Mouse (Mus musculus) heart, embryonic 10.5 days (tissue): ENCODE measurements around the gene Lsg1. TPM values are rescaled to one million over a fixed set of nuclear protein-coding genes. Genes with fewer than 3 reads are reported as not detected.

Experiments used
- DNase-seq: peaks from one replicate; pipeline ENCODE4 v3.0.0-alpha.2; 2017; ENCODE audit warnings: low spot score
- H3K27ac ChIP-seq: fragments of 300-500 bp; sonication (generic); 2 replicates; pipeline ENCODE4 v1.5.1; 2016; ENCODE audit warnings: mild to moderate bottlenecking
- H3K27me3 ChIP-seq: fragments of 300-500 bp; sonication (generic); 2 replicates; pipeline ENCODE4 v1.6.1; 2016; ENCODE audit warnings: mild to moderate bottlenecking; ENCODE audit not compliant: poor library complexity, insufficient read depth, severe bottlenecking
- H3K36me3 ChIP-seq: fragments of 300-500 bp; sonication (generic); 2 replicates; pipeline ENCODE4 v1.6.1; 2016; ENCODE audit warnings: mild to moderate bottlenecking, moderate library complexity
- H3K4me1 ChIP-seq: fragments of 300-500 bp; sonication (generic); 2 replicates; pipeline ENCODE4 v1.6.1; 2016; ENCODE audit warnings: mild to moderate bottlenecking
- H3K4me3 ChIP-seq: fragments of 300-500 bp; sonication (generic); 2 replicates; pipeline ENCODE4 v1.5.1; 2016; ENCODE audit warnings: mild to moderate bottlenecking, moderate library complexity
- H3K9me3 ChIP-seq: fragments of 300-500 bp; sonication (generic); 2 replicates; pipeline ENCODE4 v1.6.1; 2016; ENCODE audit warnings: mild to moderate bottlenecking, moderate library complexity
- WGBS: fragments of 180-500 bp; shearing (Covaris S2); methylation state at CpG from one replicate; pipeline ENCODE4 v1.1.7; 2016; 5-methylcytosine and 5-hydroxymethylcytosine counted together
- polyA plus RNA-seq: library from polyadenylated mRNA; unstranded; fragments of >200 nt; fragmentation: Nextera tagmentation; extraction: Ambion mirVana; gene quantifications from 2 replicates; pipeline ENCODE4 v1.2.1, GENCODE M21; 2016

Gene Lsg1
- polyA plus RNA-seq: 48.6 and 61.8 TPM in 2 replicates

DNA sequence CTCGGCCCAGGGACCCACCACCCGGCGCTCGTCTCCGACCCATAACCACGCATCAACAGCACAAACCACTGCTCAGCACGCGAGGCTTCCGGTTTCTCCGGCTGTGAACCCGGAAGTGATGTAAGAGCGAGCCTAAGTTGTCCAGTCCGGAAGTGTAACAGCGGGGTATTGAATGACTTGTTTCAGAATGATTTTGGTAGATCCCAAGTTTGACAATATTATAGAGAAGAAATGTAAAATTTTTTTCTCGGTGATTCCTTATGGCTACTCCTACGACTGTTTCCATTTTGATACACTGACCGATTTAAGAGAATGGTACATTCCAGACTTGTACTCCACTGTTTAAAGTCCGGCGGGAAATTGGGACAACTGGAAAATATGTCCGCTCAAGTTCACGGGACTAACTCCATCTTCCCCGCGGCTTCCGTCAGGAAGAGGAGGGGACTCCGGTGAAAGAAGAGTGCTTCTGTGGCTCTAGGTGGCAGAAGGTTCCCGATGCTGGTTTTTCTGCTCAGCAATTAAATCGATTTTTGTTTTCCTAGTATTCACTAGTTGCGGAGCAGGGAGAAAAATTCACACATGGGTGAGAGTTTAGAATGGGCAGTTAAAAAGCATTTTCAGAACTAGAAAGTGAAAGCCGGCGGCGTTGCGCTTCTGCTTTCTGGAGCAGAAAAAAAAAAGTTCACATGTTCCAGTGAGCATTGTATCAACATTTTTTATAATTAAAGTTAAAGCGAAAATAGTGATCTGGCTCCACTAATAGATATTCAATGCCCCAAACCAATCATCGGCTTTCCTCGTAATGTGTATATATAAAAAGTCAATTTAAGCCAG is at the start of gene Lsg1:
Lsg1 (minus strand) TSS at position 99 of the 834 bp plus-strand sequence.
- H3K36me3 ChIP-seq: peaks cover 31% of the 10 kb centered on the region
- no peaks in the 10 kb centered on the region for H3K27me3 ChIP-seq
- peak; percentile 94 for DNase-seq
- H3K27ac ChIP-seq: peak within 1 kb of the TSS; percentile 91
- H3K4me1 ChIP-seq: 0 out of 2 replicates have a peak, but pooled peaks cover 7% of the 10 kb centered on the region
- H3K4me3 ChIP-seq: peak within 1 kb of the TSS; percentile 87
- H3K9me3 ChIP-seq: no peaks in the 10 kb centered on the region
- WGBS: 4% methylated on average over 35 of the region's 35 CpGs

DNA sequence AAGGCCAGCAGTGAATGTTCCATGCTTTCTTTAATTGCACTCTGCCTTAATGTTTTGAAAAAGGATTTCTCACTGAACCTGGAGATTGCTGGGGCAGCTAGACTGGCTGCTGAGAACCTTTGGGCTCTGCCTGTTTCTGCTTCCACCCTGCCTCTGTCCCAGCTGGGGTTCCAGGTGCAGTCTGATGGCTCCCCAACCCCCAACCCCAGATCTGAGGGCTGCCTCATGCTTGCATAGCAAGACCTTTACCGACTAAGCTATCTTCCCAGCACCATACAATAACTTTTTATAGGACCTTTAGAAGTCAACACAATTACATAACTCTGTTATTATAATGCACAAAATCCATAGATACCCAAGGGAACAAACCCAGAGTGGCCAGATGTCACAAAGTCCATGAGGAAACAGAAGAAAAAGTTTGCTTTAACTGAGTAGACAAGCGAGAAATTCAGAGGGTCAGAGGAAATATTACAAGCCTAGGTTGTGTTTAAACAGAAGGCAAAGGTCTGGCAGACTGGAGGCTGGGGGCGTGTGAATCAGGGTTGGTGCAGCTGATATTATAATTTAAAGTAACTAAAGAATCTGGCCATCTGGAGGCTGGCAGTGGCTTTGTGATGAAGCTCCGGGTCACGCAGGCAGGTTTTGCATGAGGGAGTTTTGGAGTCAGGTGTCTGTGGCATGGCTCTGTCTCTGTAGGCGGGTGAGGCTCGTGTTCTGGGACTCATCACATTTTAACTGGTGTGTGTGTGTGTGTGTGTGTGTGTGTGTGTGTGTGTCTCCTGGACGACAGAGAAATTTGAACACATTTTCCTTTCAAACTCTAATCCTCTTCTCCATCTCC is 46.7 kb upstream of the Lsg1 start:
- Histone ChIP-seq H3K4me3 (no peak overlapping the region), H3K9me3 (no peaks in the 10 kb centered on the region), H3K4me1 (no peaks in the 10 kb centered on the region), H3K27ac (no peak overlapping the region), H3K27me3 (no peaks in the 10 kb centered on the region), H3K36me3 (no peaks in the 10 kb centered on the region)
- DNase-seq: no peak
- WGBS: 68% methylated on average over 8 of the region's 8 CpGs

DNA sequence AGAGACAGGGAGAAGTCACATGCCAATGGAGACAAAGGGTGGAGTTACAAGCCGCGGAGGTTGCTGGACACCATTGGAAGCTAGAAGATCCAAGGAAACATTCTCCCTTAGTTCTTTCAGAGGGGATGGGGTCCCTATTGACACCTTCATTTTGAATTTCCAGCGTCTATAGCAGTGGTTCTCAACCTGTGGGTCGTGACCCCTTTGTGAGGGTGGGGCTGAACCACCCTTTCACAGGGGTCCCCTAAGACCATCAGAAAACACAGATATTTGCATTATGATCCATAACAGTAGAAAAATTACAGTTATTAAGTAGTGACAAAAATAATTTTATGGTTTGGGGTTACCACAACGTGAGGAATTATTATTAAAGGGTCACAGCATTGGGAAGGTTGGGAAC is 42.1 kb upstream of the Lsg1 start:
- WGBS: 85% methylated on average over 5 of the region's 5 CpGs
- no peaks in the 10 kb centered on the region for H3K36me3 ChIP-seq
- no peaks in the 10 kb centered on the region for H3K9me3 ChIP-seq
- H3K27ac ChIP-seq: no peak overlapping the region
- DNase-seq: no peak
- no peak overlapping the region for H3K4me3 ChIP-seq
- H3K4me1 ChIP-seq: peaks cover 7% of the 10 kb centered on the region
- H3K27me3 ChIP-seq: no peaks in the 10 kb centered on the region

DNA sequence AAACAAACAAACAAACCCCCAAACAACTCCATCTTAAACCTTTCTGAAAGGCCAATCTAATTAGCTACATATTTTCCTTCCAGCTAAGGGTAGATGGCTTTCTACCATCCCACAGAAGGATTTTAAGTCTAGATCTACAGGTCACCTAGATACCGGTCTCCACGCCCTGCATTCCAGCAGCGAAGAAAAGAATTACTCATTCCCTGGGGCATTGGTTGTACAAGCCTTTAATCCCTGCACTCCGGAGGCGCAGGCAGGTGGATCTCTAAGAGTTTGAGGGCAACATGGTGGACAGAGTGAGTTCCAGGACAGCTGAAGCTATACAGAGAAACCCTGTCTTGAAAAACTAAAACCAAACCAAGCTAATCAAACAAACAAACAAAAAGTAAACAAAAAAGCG is 41.0 kb upstream of the Lsg1 start:
- H3K27ac ChIP-seq: no peak overlapping the region
- 61% methylated on average over 6 of the region's 6 CpGs for WGBS
- no peaks in the 10 kb centered on the region for H3K9me3 ChIP-seq
- no peak overlapping the region for H3K4me3 ChIP-seq
- no peak for DNase-seq
- H3K36me3 ChIP-seq: no peaks in the 10 kb centered on the region
- H3K27me3 ChIP-seq: no peaks in the 10 kb centered on the region
- peaks cover 7% of the 10 kb centered on the region for H3K4me1 ChIP-seq

DNA sequence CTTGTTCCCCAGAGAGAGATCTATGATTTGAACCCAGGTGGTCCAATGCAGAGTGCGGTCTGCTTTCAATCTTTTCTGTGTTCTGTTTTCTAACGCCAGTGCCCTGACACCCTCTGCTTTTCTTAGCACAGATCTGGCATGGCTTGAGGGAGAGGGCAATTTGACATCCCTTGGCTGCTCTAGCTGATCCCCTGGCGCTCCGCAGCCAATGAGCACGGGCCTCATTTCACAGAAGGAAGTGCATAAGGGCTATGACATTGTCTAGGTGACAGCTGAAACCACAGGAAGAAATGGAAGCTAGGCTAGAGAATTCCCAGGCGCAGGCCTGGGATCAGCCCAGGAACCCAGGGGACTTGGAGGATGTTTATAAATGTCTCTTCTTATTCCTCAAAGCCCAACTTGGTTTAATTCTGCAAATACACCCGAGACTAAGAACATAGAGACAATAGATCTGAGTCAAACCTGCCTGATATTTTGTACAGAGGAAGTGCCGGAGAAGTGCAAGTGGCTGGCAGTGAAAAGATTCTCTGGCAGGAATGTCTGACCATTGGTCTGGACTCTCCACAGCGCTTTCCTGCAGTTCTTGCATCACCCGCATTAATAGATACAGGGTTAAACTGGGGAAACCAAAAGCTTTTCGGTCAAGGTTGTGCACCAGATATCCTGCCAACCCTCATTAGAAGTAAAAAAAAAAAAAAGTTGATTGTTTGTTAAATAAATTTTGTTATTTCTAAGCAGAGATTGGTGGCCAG is 40.4 kb upstream of the Lsg1 start:
- Histone ChIP-seq H3K4me1 (peaks cover 7% of the 10 kb centered on the region), H3K36me3 (no peaks in the 10 kb centered on the region), H3K27me3 (no peaks in the 10 kb centered on the region), H3K4me3 (no peak overlapping the region), H3K9me3 (no peaks in the 10 kb centered on the region), H3K27ac (no peak overlapping the region; the same call in 1 of the 2 replicates)
- WGBS: 56% methylated on average over 11 of the region's 11 CpGs
- peak; percentile 78 for DNase-seq

DNA sequence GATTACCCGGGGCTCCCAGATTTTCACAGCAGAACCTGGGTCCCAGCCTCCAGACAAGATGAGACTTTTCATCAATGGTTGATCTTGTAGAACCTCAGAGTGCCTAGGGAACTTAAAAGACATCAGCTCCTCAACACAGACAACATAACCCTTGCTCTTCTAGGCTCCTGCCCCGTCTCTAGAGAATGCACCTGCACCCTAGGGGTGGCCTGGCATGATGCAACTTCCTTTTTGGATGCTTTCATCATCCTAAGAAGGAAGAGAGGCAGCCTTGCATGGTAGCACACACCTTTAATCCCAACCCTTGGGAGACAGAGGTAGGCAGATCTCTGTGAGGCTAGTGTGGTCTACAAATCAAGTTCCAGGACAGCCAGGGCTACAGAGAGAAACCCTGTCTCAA is 37.2 kb upstream of the Lsg1 start:
- H3K27ac ChIP-seq: no peak overlapping the region
- H3K27me3 ChIP-seq: no peaks in the 10 kb centered on the region
- peaks cover 7% of the 10 kb centered on the region for H3K4me1 ChIP-seq
- H3K4me3 ChIP-seq: no peak overlapping the region
- H3K9me3 ChIP-seq: no peaks in the 10 kb centered on the region
- H3K36me3 ChIP-seq: no peaks in the 10 kb centered on the region
- WGBS: 65% methylated on average over 2 of the region's 2 CpGs
- no peak for DNase-seq

DNA sequence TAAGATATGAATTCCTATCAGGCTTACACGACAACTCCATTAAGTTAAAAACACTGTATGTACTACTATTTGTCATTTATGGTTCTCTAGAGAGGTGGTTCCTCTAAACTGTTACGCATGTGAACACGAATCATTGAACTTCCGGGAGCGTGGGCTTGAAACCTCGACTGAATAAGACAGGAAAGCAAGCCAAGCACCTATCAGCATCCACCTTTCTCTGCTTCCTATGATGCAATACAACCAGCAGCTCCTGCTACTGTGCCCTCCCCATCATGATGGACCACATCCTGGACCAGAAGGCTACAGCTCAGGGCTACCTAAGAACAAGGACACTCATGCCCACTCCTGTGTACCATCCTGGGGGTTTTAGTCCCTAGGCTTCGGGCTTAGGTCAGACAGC is 36.3 kb upstream of the Lsg1 start:
- Histone ChIP-seq H3K9me3 (no peaks in the 10 kb centered on the region), H3K4me3 (no peak overlapping the region), H3K36me3 (no peaks in the 10 kb centered on the region), H3K27ac (no peak overlapping the region), H3K27me3 (no peaks in the 10 kb centered on the region), H3K4me1 (peaks cover 7% of the 10 kb centered on the region)
- 79% methylated on average over 7 of the region's 7 CpGs for WGBS
- no peak for DNase-seq

DNA sequence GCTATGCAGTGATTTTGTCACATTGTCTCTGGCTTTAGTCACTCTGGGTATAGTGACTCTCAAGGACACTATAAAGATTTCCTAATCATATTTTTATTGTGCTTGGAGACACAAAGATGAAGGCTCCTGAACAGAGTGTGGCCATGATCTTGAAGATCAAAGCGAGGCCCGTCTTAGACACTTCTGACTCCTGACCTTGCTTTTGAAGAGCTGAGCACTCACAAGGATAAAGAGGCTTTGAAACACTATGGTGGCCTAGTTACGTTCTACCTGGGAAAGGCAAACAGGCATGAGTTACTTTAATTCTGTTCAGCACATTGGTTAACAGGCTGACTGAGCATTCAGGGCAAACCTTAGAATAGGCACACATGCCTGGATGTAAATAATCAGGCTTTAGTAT is 28.9 kb upstream of the Lsg1 start:
- 78% methylated on average over 3 of the region's 3 CpGs for WGBS
- H3K27ac ChIP-seq: no peak overlapping the region
- H3K27me3 ChIP-seq: no peaks in the 10 kb centered on the region
- H3K4me3 ChIP-seq: no peak overlapping the region
- 0 out of 2 replicates have a peak, but pooled peaks cover 5% of the 10 kb centered on the region for H3K4me1 ChIP-seq
- no peaks in the 10 kb centered on the region for H3K36me3 ChIP-seq
- no peaks in the 10 kb centered on the region for H3K9me3 ChIP-seq
- no peak for DNase-seq

DNA sequence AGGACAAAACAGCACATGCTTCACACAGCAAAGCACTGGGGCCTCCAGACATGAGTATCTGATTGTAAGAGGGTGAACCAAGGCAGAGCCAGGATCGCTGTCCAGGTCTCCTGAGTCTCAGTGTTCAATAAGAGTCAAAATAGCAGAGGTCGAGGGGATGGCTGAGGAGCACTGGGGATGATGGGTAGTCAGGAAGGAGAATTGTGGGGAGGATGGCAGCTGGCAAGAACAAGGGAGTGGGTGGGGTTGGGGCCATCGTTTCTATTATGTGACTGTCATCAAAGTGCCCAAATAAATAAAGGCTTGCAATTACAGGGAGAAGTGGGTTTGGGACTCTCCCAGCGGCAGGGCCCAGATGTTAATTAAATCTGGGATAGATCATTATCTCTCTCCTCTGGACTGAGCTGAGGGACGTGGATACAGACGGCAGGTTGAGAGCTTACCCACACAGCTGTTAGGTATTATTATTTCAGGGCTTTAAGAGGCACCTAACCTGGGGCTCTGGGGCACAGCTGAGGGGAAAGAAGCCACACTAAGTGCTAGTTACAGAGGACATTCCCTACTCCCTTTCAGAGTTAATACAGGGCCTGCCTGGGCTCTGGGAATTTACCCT is 27.4 kb upstream of the Lsg1 start:
- no peak overlapping the region for H3K4me3 ChIP-seq
- 0 out of 2 replicates have a peak, but pooled peaks cover 5% of the 10 kb centered on the region for H3K4me1 ChIP-seq
- no peaks in the 10 kb centered on the region for H3K27me3 ChIP-seq
- WGBS: 56% methylated on average over 6 of the region's 6 CpGs
- no peak overlapping the region for H3K27ac ChIP-seq
- no peaks in the 10 kb centered on the region for H3K9me3 ChIP-seq
- H3K36me3 ChIP-seq: no peaks in the 10 kb centered on the region
- no peak for DNase-seq

DNA sequence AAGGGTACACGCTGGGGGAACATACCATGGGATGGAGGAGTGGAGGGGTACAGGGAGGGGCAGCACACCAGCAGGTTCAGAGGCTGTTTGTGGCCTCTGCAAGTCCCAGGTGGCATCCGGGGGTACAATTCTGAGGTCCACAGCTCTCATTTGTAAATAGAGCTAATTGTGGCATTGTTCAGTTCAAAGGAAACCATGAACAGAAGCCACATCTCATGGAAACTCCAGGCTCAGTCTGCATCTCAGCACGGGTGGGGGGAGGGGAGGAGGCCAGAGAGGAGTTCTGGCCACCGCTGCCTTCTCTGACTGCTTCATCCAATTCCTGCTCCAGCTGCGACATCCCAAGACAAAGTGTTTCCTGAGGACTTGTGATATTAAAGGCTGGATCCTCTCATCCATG is 26.7 kb upstream of the Lsg1 start:
- Histone ChIP-seq H3K4me1 (0 out of 2 replicates have a peak, but pooled peaks cover 5% of the 10 kb centered on the region), H3K4me3 (no peak overlapping the region), H3K27ac (no peak overlapping the region), H3K27me3 (no peaks in the 10 kb centered on the region), H3K36me3 (no peaks in the 10 kb centered on the region), H3K9me3 (no peaks in the 10 kb centered on the region)
- DNase-seq: no peak
- 38% methylated on average over 5 of the region's 5 CpGs for WGBS

DNA sequence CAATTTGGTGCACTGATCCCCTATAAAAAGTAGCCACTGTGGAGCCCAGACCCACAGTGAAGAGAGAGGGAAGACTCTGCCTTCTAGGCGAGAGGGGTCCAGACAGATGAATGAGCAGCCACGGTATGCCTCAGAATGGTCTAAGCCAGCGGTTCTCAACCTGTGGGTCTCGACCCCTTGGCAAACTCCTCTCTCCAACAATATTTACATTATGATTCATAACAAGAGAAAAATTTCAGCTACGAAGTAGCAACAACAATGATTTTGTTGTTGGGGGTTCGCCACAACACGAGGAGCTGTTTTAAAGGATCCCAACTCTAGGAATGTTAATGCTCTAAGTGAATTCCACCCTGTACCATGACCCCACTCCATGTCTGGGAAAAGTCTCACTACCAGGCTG is 25.7 kb upstream of the Lsg1 start:
- no peaks in the 10 kb centered on the region for H3K36me3 ChIP-seq
- no peak overlapping the region for H3K27ac ChIP-seq
- H3K4me3 ChIP-seq: no peak overlapping the region
- 84% methylated on average over 7 of the region's 7 CpGs for WGBS
- DNase-seq: no peak
- H3K27me3 ChIP-seq: no peaks in the 10 kb centered on the region
- H3K4me1 ChIP-seq: 0 out of 2 replicates have a peak, but pooled peaks cover 6% of the 10 kb centered on the region
- no peaks in the 10 kb centered on the region for H3K9me3 ChIP-seq

DNA sequence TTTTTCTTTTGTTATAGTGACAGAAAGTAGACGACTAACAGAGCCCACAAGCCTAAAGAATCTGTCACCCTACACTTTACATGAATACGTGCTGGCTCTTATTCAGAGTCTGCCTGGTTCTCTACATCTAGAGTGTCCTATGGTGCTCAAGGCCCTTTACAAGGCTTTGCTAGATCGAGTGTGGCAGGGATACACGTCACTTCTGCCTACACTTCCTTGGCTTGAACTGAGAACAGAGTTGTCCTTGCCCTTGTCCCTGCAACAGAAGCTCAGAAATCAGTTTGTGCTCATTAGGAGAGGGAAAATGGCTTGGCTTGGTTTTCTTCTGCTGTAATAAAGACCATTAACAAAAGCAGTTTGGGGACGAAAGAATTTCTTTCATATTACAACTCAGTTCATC is 23.9 kb upstream of the Lsg1 start:
- no peaks in the 10 kb centered on the region for H3K27me3 ChIP-seq
- DNase-seq: no peak
- 70% methylated on average over 5 of the region's 5 CpGs for WGBS
- 0 out of 2 replicates have a peak, but pooled peaks cover 9% of the 10 kb centered on the region for H3K4me1 ChIP-seq
- no peak overlapping the region for H3K4me3 ChIP-seq
- H3K27ac ChIP-seq: no peak overlapping the region
- no peaks in the 10 kb centered on the region for H3K36me3 ChIP-seq
- no peaks in the 10 kb centered on the region for H3K9me3 ChIP-seq
